Mouse (Mus musculus) urinary bladder, postnatal 25 days (tissue): ENCODE measurements at regions not wholly inside any gene's neighbourhood (a gene's known extent, or its start where the extent isn't known, plus 50 kb on each side); places are given as distances from the start of the nearest gene placed in this dataset.
"Not testable (repeated sequence)": the region's sequence is repeated elsewhere in the genome, so short reads cannot be mapped to it uniquely, and the experiment has no call there.

ENCODE experiments used
- DNase-seq: peaks from one replicate; pipeline ENCODE4 v3.0.0; 2022; ENCODE audit warnings: low spot score

- no peak for DNase-seq
Measured at GRCm38 (mm10) chr6:102005627-102006026, 567.3 kb downstream of the Cntn3 start.

GRCm38 (mm10) chr6:101998181-101998580 lies 574.7 kb downstream of the Cntn3 start:
- no peak for DNase-seq

GRCm38 (mm10) chr6:101997629-101998028 lies 575.3 kb downstream of the Cntn3 start:
- no peak for DNase-seq

GRCm38 (mm10) chr6:101992815-101993214 lies 580.1 kb downstream of the Cntn3 start:
- DNase-seq: no peak

- DNase-seq: no peak
Measured at GRCm38 (mm10) chr6:101981656-101982055, 591.2 kb downstream of the Cntn3 start.

GRCm38 (mm10) chr6:101979213-101979612 lies 593.7 kb downstream of the Cntn3 start:
- DNase-seq: no peak

- no peak for DNase-seq
Measured at GRCm38 (mm10) chr6:101964941-101965340, 587.2 kb upstream of the Pdzrn3 start.

- DNase-seq: not testable (repeated sequence)
Measured at GRCm38 (mm10) chr6:101961476-101961875, 583.8 kb upstream of the Pdzrn3 start.

GRCm38 (mm10) chr6:101949681-101950080 lies 572.0 kb upstream of the Pdzrn3 start:
- no peak for DNase-seq

GRCm38 (mm10) chr6:101948950-101949349 lies 571.3 kb upstream of the Pdzrn3 start:
- no peak for DNase-seq

GRCm38 (mm10) chr6:101940266-101940866 lies 562.7 kb upstream of the Pdzrn3 start:
- no peak for DNase-seq

GRCm38 (mm10) chr6:101938393-101938985 lies 560.8 kb upstream of the Pdzrn3 start:
- DNase-seq: no peak

- no peak for DNase-seq
Measured at GRCm38 (mm10) chr6:101937467-101938392, 560.0 kb upstream of the Pdzrn3 start.

GRCm38 (mm10) chr6:101931768-101932167 lies 554.1 kb upstream of the Pdzrn3 start:
- DNase-seq: no peak

- DNase-seq: no peak
Measured at GRCm38 (mm10) chr6:101921686-101922085, 544.0 kb upstream of the Pdzrn3 start.

GRCm38 (mm10) chr6:101921186-101921585 lies 543.5 kb upstream of the Pdzrn3 start:
- DNase-seq: no peak

- no peak for DNase-seq
Measured at GRCm38 (mm10) chr6:101918914-101919313, 541.2 kb upstream of the Pdzrn3 start.

GRCm38 (mm10) chr6:101905029-101905342 lies 527.3 kb upstream of the Pdzrn3 start:
- DNase-seq: no peak

GRCm38 (mm10) chr6:101904234-101905028 lies 526.7 kb upstream of the Pdzrn3 start:
- no peak for DNase-seq

GRCm38 (mm10) chr6:101902276-101902675 lies 524.6 kb upstream of the Pdzrn3 start:
- no peak for DNase-seq

GRCm38 (mm10) chr6:101898544-101898943 lies 520.8 kb upstream of the Pdzrn3 start:
- DNase-seq: no peak

- no peak for DNase-seq
Measured at GRCm38 (mm10) chr6:101890655-101891054, 513.0 kb upstream of the Pdzrn3 start.
